Mouse (Mus musculus): ENCODE data around the gene Ahcyl2.
A peak's percentile ranks its signal among the peaks of the same experiment; 100 is the strongest.
"Not testable (repeated sequence)": the region's sequence is repeated elsewhere in the genome, so short reads cannot be mapped to it uniquely, and the experiment has no call there.

Gene Ahcyl2

DNA sequence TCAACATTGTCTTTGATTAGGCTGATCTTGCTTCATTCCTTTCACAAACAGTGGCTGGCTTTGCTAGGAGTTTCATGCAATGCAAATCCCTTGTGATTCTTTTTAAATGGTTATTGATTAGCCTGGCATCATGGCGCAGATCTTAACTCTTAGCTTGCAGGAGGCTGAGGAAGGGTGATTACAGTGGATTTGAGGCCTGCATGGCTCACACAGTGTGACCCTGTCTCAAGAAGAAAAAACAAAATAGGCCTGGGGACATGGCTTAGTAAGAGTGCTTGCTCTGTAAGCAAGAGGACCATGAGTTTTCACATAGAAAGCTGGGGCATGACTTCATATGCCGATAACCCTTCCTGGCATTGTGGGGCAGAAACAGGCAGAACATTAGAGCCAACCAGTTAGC, 47.8 kb downstream of the Ahcyl2 start:
- no peak for DNase-seq (ENCODE audit: low spot score)

- DNase-seq (ENCODE audit: low spot score) = not testable (repeated sequence)
Measured at GRCm38 (mm10) chr6:29816371-29816770, 48.6 kb downstream of the Ahcyl2 start.

DNA sequence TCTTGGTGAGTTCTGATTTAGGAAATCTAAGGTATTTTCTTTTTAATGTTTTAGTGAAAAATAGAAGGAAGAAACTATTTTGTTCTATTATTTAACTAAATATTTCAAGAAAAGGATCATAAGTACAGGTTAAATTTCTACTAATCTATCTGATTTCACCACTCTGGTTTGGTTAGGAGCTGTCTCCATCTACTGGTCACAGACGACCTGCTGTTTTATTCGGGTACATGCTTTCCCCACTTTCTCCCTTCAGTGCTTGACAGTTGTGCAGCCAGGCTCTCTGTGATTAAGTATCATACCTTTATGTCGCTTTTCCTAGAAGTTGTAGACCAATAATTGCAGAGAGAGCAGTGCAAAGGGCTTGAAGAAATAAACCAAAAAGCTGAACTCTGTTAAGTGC, 51.5 kb downstream of the Ahcyl2 start:
- DNase-seq (ENCODE audit: low spot score) = peak; percentile 32

DNA sequence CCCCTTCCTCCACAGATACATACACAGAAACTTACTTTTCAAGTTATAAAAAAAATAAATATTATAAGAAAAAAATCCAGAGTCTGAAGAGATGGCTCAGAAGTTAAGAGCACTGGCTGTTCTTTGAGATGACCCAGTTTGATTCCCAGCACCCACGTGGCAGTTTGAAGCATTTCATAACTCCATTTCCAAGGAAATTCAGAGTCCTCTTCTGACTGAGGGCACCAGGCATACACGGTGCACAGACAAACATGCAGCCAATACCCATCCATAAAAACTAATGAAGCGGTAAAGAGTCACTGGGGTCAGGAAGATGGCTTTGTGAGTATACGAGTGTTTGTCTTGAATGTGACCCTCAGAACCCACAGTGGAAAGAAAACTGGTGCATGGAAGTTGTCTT, 52.5 kb downstream of the Ahcyl2 start:
- DNase-seq (ENCODE audit: low spot score) = no peak

GRCm38 (mm10) chr6:29820926-29821325, 53.1 kb downstream of the Ahcyl2 start:
- DNase-seq (ENCODE audit: low spot score) = no peak

GRCm38 (mm10) chr6:29821770-29822169, 54.0 kb downstream of the Ahcyl2 start:
- no peak for DNase-seq (ENCODE audit: low spot score)

- DNase-seq (ENCODE audit: low spot score) = no peak
Measured at GRCm38 (mm10) chr6:29825302-29825701, 57.5 kb downstream of the Ahcyl2 start.

GRCm38 (mm10) chr6:29827291-29828242, 59.8 kb downstream of the Ahcyl2 start:
- DNase-seq (ENCODE audit: low spot score) = no peak

DNA sequence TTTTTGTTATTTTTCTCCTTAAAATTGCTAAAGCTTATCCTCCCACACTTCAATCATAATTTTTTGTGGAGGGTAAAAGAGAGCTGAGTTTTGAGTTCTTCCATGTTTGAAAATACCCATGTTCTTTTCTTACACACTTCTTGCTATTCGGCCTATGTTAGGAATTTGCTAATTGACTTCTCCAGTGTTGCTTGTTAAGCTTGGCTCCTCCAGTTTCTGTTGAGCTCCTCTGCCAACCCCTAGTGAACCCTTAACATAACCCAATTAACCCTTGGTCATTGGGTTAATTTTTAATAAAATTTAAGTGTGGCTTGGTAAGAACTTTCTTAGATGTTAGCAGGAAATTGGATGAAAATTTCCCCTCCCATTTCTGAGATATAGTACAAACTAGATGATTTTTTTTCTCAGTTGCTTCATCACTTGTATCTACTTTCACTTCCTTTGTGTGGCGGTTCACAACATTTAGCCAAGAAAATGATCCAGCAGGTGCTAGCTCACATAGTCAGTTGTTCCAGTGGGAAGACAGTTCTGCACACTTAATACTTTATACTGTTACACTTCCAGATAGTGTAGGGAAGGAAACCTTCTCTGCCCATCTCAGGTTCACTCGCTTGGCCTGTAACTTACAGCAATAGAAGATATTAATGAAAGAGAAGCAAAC, 60.9 kb downstream of the Ahcyl2 start:
- no peak for DNase-seq (ENCODE audit: low spot score)

DNA sequence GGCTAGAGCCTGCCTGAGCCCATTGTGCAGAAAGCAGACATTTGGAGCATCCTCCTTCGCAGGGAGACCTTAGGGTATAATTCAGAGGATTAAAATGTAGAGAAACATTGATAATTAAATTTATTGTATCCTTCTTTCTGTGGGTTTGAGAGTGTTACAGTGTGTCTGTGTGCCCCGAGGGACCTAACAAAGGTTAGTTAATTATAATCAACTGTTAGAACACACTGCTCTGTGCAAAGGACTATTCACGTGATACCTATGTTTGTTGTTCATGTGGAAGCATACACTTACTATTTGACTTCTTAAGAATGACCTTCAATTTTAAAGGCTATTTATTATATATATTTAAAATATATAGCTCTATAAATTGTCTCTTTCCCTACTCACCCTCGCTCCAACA, 64.5 kb downstream of the Ahcyl2 start:
- no peak for DNase-seq (ENCODE audit: low spot score)

- no peak for DNase-seq (ENCODE audit: low spot score)
Measured at GRCm38 (mm10) chr6:29833117-29833516, 65.3 kb downstream of the Ahcyl2 start.

GRCm38 (mm10) chr6:29833568-29834255, 65.9 kb downstream of the Ahcyl2 start:
- DNase-seq (ENCODE audit: low spot score) = no peak

DNA sequence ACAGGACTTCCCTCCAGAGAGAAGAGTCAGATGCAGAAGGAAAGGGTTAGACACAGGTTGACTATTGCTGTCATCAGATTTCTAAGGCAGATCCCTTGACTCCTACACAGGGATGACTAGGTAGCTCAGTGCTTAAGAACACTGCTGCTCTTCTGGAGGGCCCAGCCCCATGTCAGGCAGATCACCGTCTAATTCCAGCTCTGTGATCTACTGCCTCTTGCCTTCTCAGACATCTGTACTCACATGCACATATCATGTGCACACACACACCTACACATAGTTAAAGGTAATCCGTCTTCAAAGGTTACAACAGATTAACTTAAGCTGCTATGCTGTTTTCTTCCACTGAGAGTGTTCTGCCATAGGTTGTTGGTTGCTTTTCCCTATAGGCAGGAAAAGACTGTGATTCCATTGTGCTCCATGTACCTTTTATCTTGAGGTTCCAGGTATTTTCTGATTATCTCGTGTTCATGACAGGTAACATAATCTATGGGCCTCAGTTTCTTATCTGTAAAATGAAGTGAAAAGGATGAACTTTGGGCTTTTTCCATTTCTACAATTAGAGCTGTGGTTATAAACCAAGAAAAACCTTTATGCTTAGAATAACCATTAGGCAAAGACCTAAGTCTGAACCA, 67.8 kb downstream of the Ahcyl2 start:
- DNase-seq (ENCODE audit: low spot score) = no peak

GRCm38 (mm10) chr6:29837579-29837978, 69.8 kb downstream of the Ahcyl2 start:
- no peak for DNase-seq (ENCODE audit: low spot score)

- DNase-seq (ENCODE audit: low spot score) = peak; percentile 42
Measured at GRCm38 (mm10) chr6:29838531-29838930, 70.7 kb downstream of the Ahcyl2 start.

DNA sequence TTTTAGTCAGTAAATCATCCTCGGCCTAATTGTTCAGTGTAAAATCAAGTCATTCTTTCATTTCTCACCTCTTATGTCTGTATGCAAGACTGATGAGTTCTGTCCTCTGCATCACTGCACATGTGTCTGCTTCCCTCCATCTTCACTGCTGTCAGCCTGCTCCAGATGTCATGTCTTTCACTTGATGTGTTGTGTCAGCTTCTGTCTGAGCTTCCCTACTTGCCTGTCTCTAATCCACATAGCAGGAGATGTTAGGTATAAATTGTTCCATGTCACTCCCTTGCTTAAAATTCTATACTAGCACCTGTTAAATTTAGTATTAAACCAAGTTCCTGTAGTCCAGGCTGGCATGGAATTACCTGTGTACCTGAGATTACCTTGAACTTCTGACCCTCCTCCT, 72.2 kb downstream of the Ahcyl2 start:
- DNase-seq (ENCODE audit: low spot score) = no peak

- no peak for DNase-seq (ENCODE audit: low spot score)
Measured at GRCm38 (mm10) chr6:29841461-29841860, 73.7 kb downstream of the Ahcyl2 start.

GRCm38 (mm10) chr6:29847643-29848166, 79.9 kb downstream of the Ahcyl2 start:
- no peak for DNase-seq (ENCODE audit: low spot score)

GRCm38 (mm10) chr6:29848808-29849207, 81.0 kb downstream of the Ahcyl2 start:
- no peak for DNase-seq (ENCODE audit: low spot score)

- no peak for DNase-seq (ENCODE audit: low spot score)
Measured at GRCm38 (mm10) chr6:29850096-29850495, 82.3 kb downstream of the Ahcyl2 start.

DNA sequence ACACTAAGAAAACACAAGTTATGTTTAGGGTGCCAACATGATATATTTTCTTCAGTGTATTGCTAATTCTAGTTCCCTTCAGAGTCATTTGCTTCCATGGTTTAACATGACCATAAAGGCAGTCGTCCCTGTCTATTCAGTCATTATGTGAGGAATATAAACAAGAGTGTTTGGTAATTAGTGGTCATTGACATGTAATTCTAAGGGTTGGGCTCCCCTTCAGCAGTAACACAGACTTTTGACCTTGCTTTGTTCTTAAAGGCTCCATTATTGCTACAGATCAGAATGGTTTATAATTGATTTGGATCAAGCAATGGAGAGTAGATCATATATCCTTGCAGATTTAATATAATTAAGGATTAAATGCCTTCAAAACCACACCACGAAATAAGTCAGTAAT, 82.9 kb downstream of the Ahcyl2 start:
- no peak for DNase-seq (ENCODE audit: low spot score)

GRCm38 (mm10) chr6:29851873-29852272, 84.1 kb downstream of the Ahcyl2 start:
- no peak for DNase-seq (ENCODE audit: low spot score)

Data from T-cell, adult 2 months (primary cell).